Mouse (Mus musculus) stomach, postnatal 0 days (tissue): Measurements from ENCODE around the gene Ccdc121.

ENCODE experiments used
- CTCF ChIP-seq: IDR thresholded peaks from 2 replicates; pipeline ENCODE4 v1.5.1; 2016; ENCODE audit warnings: antibody characterized with exemption, low read depth, mild to moderate bottlenecking, moderate library complexity
- EP300 ChIP-seq: optimal IDR thresholded peaks from 2 replicates; pipeline ENCODE3; 2016; ENCODE audit warnings: antibody characterized with exemption

- TF ChIP-seq CTCF: no peak
- no peak for TF ChIP-seq EP300
Measured at GRCm38 (mm10) chr1:181559655-181560054, 48.4 kb upstream of the Ccdc121 start.
